Mouse (Mus musculus) brain, adult 10 weeks (tissue): ENCODE results near the gene Kcnmb4. TPM values are rescaled to one million over a fixed set of nuclear protein-coding genes. Genes with fewer than 3 reads are reported as not detected.

Source experiments
- polyA plus RNA-seq: library from polyadenylated mRNA; stranded (reverse); fragments of 350-450 nt; fragmentation: Illumina TruSeq; extraction: RNeasy Lipid Tissue Mini Kit (QIAGEN cat#74804); gene quantifications from one replicate; pipeline ENCODE4 v1.2.3, GENCODE M21; 2015; ENCODE audit warnings: low read depth, low replicate concordance

Kcnmb4 gene
- 96.4 TPM for polyA plus RNA-seq

DNA sequence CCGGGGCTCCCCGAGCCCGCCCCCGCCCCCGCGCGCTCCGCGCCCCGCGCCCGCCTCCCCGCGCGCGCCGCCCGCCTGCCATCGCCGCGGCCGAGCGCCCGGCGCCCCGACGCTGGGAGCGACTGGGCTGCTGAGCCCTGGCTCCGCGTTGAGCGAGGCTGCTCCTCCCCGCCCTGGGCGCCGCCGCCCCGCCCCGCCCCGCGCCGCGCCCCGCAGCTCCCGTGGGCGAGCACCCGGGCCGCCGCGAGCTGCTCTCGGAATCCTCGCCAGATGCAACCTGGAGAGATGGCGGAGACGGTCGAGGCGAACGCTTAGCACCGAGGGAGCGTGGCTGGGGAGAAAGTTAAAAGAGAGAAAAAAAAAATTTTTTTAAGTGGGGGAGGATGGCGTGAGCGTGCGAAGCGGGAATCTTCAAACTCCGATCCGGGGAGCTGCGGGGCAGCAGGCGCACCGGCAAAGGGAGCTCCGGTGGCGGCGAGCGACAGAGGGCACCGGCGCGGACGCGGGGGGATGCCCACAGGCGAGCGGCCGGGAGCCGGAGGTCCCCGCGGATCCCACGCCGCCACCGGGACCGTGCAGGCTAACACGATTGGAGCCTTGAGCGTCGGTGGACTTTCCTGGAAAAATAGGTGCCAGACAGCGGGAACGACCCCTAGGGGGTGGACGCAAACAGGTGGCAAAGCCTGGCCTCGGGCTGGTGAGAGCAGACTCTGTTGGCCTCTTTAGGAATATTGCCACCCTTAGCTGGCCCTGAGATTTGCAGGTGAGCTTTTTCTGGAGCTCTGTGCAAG, at the start of gene Kcnmb4:
Kcnmb4 (minus strand) TSS at position 120 of the 791 bp plus-strand sequence.

Other genes starting within 250 kb of the Kcnmb4 start
- gene Ptprb, start 198.4 kb downstream of the Kcnmb4 start, polyA plus RNA-seq: 11.4 TPM
- 53.9 TPM for gene Cnot2, start 107.6 kb upstream of the Kcnmb4 start, polyA plus RNA-seq